Mouse (Mus musculus) ES-E14 (cell line): Measurements from ENCODE around the gene C1galt1. TPM values are rescaled to one million over a fixed set of nuclear protein-coding genes. Genes with fewer than 3 reads are reported as not detected.

Source experiments
- DNase-seq: peaks from one replicate; pipeline ENCODE4 v3.0.0-alpha.2; 2013; ENCODE audit warnings: low read depth, low spot score
- H3K27ac ChIP-seq: 2 replicates; pipeline ENCODE4 v1.5.1; 2012; ENCODE audit warnings: low read depth, mild to moderate bottlenecking, low read length, moderate library complexity, mixed read lengths; ENCODE audit not compliant: poor library complexity, insufficient read depth, severe bottlenecking
- H3K36me3 ChIP-seq: 2 replicates; pipeline ENCODE4 v1.6.1; 2012; ENCODE audit warnings: mild to moderate bottlenecking, low read length, moderate library complexity, mixed read lengths; ENCODE audit not compliant: control insufficient read depth, poor library complexity, insufficient read depth, severe bottlenecking
- H3K4me1 ChIP-seq, 2 experiments: fragments of 150-350 bp in 1 of 2; sonication (generic) in 1 of 2; 2 replicates each; pipeline ENCODE4 v1.6.1; 2012; ENCODE audit warnings: low read length in 2 of 2, mild to moderate bottlenecking in 1 of 2, mixed read lengths in 1 of 2; ENCODE audit not compliant: control insufficient read depth in 2 of 2, insufficient read depth in 2 of 2, poor library complexity in 1 of 2
- H3K4me3 ChIP-seq, 2 experiments: fragments of 150-350 bp in 1 of 2; sonication (generic) in 1 of 2; 2 replicates each; pipeline ENCODE4 v1.5.1; 2012; ENCODE audit warnings: low read length in 2 of 2, low read depth in 1 of 2, mild to moderate bottlenecking in 1 of 2, mixed read lengths in 1 of 2; ENCODE audit not compliant: insufficient read depth in 1 of 2, poor library complexity in 1 of 2, severe bottlenecking in 1 of 2
- H3K9ac ChIP-seq: 2 replicates; pipeline ENCODE4 v1.6.1; 2012; ENCODE audit warnings: low read depth, mild to moderate bottlenecking, low read length, mixed read lengths; ENCODE audit not compliant: poor library complexity, insufficient read depth, severe bottlenecking
- H3K9me3 ChIP-seq: fragments of 150-350 bp; sonication (generic); 2 replicates; pipeline ENCODE4 v1.6.1; 2012; ENCODE audit warnings: low read depth, mild to moderate bottlenecking, low read length; ENCODE audit not compliant: control insufficient read depth, insufficient read depth
- CHD2 ChIP-seq: IDR thresholded peaks from 2 replicates; pipeline ENCODE4 v1.6.1; 2014; ENCODE audit warnings: mild to moderate bottlenecking, low read depth, low read length, inconsistent platforms
- HCFC1 ChIP-seq: IDR thresholded peaks from 2 replicates; pipeline ENCODE4 v1.6.1; 2012; ENCODE audit warnings: low read length, inconsistent platforms, borderline replicate concordance; ENCODE audit not compliant: insufficient read depth
- MAFK ChIP-seq: IDR thresholded peaks from 2 replicates; pipeline ENCODE4 v1.6.1; 2014; ENCODE audit warnings: mild to moderate bottlenecking, low read depth, low read length, inconsistent platforms; ENCODE audit not compliant: insufficient read depth
- ZC3H11A ChIP-seq: IDR thresholded peaks from 2 replicates; pipeline ENCODE4 v1.6.1; 2012; ENCODE audit warnings: low read depth, mild to moderate bottlenecking, inconsistent platforms, low read length, borderline replicate concordance
- ZNF384 ChIP-seq: IDR thresholded peaks from 2 replicates; pipeline ENCODE4 v1.6.1; 2012; ENCODE audit warnings: low read depth, low read length, inconsistent platforms
- in situ Hi-C, 2 experiments: fragments of 600-800 bp; cut with MboI; formaldehyde crosslinking; loops; one replicate each; pipeline ENCODE4 v1.15.1; 2025; ENCODE audit warnings: low sequenced_read_pairs in 2 of 2, inconsistent platforms in 1 of 2; ENCODE audit not compliant: unreplicated experiment in 2 of 2
- total RNA-seq: library from RNA; depleted of rRNA; stranded (reverse); fragments of 300-350 nt; gene quantifications from 2 replicates; pipeline ENCODE4 v1.2.3, GENCODE M21; 2012

The C1galt1 gene
- total RNA-seq, 1 experiment = 7.0 TPM

- Histone ChIP-seq H3K4me1 (peaks cover 3 to 7% of the 10 kb centered on the region in 2 experiments; a peak in 2 of 4 replicates), H3K9ac (no peak overlapping the region), H3K27ac (no peak overlapping the region), H3K36me3 (no peaks in the 10 kb centered on the region), H3K9me3 (no peaks in the 10 kb centered on the region), H3K4me3 (no peak overlapping the region)
- TF ChIP-seq ZC3H11A (no peak), CHD2 (no peak), MAFK (no peak), ZNF384 (no peak), HCFC1 (no peak)
- no peak for DNase-seq
- in situ Hi-C loops = no loop called here
Observed at GRCm38 (mm10) chr6:7847890-7848508, 3.4 kb downstream of the C1galt1 start.

DNA sequence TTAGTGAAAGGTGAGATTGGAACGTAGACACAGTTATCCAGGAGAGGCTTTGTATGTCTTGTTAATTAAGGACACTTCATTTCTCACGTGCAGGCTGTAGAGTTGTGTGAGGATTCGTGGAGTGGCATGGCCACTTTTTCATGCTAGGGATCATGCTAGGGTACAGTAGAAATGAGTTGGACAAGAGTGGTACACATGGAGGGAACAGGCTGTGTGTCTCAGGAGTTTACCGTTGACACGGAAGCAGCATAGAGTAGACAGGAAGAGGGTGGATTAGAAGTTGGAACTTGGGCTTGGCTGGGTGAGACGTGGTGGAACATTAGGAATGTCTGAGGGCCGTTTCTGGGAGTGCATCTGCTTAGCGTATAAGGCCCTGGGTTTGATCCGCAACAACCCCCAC lies 4.1 kb downstream of the C1galt1 start:
- H3K36me3 ChIP-seq = no peaks in the 10 kb centered on the region
- no peak overlapping the region for H3K4me3 ChIP-seq
- TF ChIP-seq ZC3H11A = no peak
- no peak for TF ChIP-seq MAFK
- no peak for TF ChIP-seq CHD2
- TF ChIP-seq ZNF384 = no peak
- no peak for TF ChIP-seq HCFC1
- no peaks in the 10 kb centered on the region for H3K9me3 ChIP-seq
- in situ Hi-C loops = no loop called here
- no peak for DNase-seq
- no peak overlapping the region for H3K9ac ChIP-seq
- no peak overlapping the region for H3K27ac ChIP-seq
- peaks cover 3 to 7% of the 10 kb centered on the region in 2 experiments; a peak in 2 of 4 replicates for H3K4me1 ChIP-seq

GRCm38 (mm10) chr6:7851036-7851435 lies 6.4 kb downstream of the C1galt1 start:
- no peaks in the 10 kb centered on the region for H3K9me3 ChIP-seq
- no peak for TF ChIP-seq CHD2
- no peak for TF ChIP-seq ZC3H11A
- no peak for TF ChIP-seq HCFC1
- TF ChIP-seq ZNF384 = no peak
- no peak for TF ChIP-seq MAFK
- H3K27ac ChIP-seq = no peak overlapping the region
- DNase-seq = no peak
- no peak overlapping the region for H3K9ac ChIP-seq
- in situ Hi-C loops = no loop called here
- no peaks in the 10 kb centered on the region for H3K36me3 ChIP-seq
- peaks cover 3 to 7% of the 10 kb centered on the region in 2 experiments; a peak in 2 of 4 replicates for H3K4me1 ChIP-seq
- no peak overlapping the region for H3K4me3 ChIP-seq

DNA sequence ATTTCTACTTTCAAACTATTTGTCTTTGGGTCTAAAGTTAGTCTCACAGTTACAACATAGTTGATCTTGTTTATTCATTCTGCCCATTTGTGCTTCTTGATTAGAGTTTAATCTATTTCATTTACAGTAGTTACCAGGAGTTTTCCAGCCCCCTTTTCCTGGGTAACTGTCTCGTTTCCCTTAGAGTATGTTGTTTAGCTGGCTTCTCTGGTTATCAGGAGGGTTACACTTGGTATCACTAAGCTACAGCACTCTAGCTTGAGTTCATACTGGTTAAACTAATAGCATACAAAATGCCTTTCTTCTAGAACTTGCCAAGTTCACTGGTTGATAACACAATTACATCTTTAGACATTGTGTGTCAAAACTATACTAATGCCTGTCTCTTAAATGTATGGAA lies 8.3 kb downstream of the C1galt1 start:
- H3K27ac ChIP-seq = no peak overlapping the region
- in situ Hi-C loops = no loop called here
- H3K9ac ChIP-seq = no peak overlapping the region
- no peaks in the 10 kb centered on the region for H3K36me3 ChIP-seq
- H3K4me3 ChIP-seq = no peak overlapping the region
- peaks cover 0 to 2% of the 10 kb centered on the region in 2 experiments; a peak in 1 of 4 replicates for H3K4me1 ChIP-seq
- DNase-seq = no peak
- no peak for TF ChIP-seq HCFC1
- no peak for TF ChIP-seq ZNF384
- TF ChIP-seq CHD2 = no peak
- TF ChIP-seq MAFK = no peak
- no peak for TF ChIP-seq ZC3H11A
- H3K9me3 ChIP-seq = no peaks in the 10 kb centered on the region

GRCm38 (mm10) chr6:7853461-7853860 lies 8.8 kb downstream of the C1galt1 start:
- H3K27ac ChIP-seq = no peak overlapping the region
- no peaks in the 10 kb centered on the region for H3K36me3 ChIP-seq
- DNase-seq = no peak
- H3K9me3 ChIP-seq = no peaks in the 10 kb centered on the region
- in situ Hi-C loops = no loop called here
- H3K4me1 ChIP-seq = no peaks in the 10 kb centered on the region
- TF ChIP-seq ZC3H11A (no peak), CHD2 (no peak), HCFC1 (no peak), MAFK (no peak), ZNF384 (no peak)
- no peak overlapping the region for H3K4me3 ChIP-seq
- no peak overlapping the region for H3K9ac ChIP-seq
